Mouse (Mus musculus): ENCODE measurements around the gene Mpp3.

Mpp3 gene

DNA sequence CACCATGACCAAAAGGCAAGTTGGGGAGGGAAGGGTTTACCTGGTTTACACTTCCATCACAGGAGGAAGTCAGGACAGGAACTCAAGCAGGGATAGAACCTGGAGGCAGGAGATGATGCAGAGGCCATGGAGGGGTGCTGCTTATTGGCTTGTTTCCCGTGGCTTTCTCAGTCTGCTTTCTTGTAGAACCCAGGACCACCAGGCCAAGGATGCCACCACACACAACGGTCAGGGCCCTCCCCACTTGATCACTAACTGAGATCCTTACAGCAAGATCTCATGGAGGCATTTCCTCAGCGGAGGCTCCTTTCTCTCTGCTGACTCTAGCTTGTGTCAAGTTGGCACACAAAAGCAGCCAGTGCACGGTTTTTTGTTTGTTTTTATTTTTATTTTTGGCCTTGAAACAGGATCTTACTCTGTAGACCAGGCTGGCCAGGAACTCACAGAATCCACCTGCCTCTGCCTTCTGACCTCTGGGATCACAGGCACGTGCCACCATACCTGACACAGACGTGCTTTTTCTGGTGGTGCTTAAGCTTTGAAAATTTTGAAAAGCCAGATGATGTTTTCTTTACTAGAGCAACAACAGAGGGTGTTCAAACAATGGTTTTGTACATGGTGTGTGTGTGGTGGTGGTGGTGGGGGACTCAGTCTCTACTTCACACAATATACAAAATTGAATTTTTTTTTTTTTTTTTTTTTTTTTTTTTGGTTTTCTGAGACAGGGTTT is at the start of gene Mpp3:
Gene Mpp3 (minus strand): TSS at position 375 of the 730 bp plus-strand sequence.
- no peak for DNase-seq (ENCODE audit: low read depth, low spot score)

DNA sequence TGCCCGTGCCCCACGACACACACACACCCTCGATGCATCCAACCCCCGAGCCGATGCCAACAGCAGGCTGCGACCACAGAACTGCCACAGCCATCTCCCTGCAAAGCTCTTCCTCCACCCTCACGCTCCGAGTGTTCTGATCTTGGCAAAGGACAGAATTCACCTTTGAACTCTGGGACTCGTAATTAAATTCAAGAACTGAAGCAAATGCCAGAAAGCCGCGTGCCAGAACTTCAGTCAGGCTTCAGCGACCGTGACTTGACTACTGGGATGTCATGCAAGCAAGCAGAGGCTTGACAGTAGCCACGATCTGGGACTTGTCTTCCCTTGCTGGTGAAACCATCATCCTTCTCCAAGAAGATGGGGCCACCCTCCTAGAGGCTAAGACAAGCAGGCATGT is 45.5 kb upstream of the Mpp3 start:
- no peak for DNase-seq (ENCODE audit: low read depth, low spot score)

DNA sequence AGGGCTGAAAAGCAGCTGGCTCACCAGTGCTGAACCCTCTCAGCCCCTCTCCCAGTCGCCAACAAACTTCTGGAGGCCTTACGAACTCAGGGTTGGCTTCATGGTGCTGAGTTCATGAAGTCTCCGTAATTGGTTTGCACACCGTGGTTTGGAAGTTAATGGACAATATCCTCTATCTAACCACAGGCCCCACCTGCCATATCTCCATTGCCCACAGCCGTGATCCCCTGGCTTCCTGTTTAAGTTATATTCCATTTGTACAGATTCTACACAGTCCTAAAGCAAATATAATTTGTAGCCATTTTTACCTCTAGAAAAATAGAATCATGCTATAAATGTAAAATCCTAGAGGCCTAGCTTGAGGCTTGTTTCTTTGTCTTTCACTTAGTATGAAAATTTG is 44.5 kb upstream of the Mpp3 start:
- DNase-seq (ENCODE audit: low read depth, low spot score) = no peak

DNA sequence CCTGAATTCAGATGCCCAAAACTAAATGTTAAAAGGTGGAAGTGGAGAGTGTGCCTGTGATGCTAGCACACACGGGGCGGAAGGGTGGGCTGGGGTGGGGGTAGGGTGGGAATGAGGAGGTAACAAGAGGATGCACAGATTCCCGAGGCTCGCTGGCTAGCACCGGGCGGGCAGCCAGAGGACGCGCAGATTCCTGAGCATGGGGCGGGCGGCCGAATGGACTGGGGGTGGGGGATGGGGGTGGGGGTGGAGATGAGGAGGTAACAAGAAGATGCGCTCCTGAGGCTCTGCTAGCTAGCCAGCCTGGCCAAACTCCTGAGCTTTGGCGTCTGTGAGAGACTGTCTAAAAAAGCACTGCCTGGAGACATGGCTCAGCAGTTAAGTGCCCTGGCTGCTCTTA is 42.2 kb upstream of the Mpp3 start:
- DNase-seq (ENCODE audit: low read depth, low spot score) = no peak

DNA sequence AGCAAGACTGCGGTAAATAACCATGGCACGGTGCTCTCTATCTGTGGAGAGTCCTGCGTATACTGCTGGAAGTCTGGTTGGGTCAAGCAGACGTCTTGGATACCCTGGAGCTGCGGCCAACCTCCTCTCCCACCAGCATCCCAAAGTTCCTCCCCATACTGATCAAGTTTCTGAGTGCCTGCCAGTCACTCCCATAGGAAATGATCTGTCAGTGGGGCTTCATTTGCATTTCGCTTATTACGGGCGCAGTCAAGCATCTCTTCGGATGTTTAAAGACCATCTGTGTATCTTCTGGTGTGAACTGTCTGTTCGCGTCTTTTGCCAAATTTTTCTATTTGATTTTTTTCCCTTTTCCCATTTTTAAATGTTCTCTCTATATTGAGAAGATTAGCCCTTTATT is 41.4 kb upstream of the Mpp3 start:
- no peak for DNase-seq (ENCODE audit: low read depth, low spot score)

DNA sequence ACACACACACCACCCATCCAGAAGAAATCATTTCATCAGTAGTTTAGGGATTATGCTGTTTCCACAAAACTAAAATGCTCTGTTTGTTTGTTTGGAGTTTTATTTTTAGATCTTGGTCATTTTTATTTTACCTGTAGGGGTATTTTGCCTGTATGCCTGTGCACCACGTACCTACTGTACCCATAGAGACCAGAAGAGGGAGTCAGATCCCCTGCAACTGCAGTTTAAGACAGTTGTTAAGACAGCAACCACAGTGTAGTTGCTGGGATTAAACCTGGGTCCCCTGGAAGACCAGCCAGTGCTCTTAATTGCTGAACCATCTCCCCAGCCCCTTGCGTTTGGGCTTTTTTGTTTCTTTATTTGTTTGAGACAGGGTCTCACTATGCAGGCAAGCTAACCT is 40.7 kb upstream of the Mpp3 start:
- DNase-seq (ENCODE audit: low read depth, low spot score) = no peak

DNA sequence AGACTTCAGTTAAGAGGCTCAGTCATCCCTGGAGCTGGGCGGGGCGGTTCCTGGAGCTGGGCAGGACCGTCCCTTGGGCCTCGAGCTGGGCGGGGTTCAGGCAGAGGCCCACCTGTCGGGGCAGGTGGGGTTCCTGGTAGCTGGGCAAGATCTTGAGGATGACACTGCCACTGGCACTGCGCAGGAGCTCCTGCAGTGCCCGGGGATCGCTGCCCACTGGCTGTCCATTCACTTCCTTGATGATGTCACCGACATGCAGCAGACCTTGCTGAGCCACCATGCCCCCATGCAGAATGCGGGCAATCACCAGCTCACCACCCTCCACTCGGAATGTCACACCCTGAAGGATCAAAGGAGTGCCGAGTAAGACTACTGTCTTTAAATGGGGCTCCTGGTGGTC is 34.8 kb upstream of the Mpp3 start:
- DNase-seq (ENCODE audit: low read depth, low spot score) = no peak

DNA sequence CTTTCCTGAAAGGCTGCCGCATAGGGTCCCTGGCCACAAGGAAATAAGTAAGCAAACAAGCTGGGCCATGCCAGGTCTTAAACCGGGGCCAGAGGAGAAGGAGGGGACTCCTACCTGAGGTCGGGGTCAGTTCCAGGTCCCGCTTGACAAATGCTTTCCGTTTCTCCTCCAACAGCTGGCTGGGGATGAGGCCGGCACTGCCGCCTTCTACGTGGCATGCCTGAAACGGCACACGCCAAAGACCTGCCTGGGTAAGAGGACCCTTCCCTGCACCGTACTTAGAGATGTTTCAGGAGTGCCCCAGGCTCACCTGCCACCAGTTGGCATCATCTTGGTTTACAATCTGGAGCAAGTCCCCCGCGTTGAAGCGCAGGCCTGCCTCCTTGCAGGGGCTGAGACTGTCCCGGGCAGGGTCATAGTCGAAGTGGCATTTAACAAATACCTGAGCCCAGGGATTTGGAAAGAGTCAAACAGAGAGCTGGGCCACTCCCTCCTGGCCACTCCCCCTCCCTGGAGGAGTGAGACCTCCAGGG is 33.7 kb upstream of the Mpp3 start:
- no peak for DNase-seq (ENCODE audit: low read depth, low spot score)

DNA sequence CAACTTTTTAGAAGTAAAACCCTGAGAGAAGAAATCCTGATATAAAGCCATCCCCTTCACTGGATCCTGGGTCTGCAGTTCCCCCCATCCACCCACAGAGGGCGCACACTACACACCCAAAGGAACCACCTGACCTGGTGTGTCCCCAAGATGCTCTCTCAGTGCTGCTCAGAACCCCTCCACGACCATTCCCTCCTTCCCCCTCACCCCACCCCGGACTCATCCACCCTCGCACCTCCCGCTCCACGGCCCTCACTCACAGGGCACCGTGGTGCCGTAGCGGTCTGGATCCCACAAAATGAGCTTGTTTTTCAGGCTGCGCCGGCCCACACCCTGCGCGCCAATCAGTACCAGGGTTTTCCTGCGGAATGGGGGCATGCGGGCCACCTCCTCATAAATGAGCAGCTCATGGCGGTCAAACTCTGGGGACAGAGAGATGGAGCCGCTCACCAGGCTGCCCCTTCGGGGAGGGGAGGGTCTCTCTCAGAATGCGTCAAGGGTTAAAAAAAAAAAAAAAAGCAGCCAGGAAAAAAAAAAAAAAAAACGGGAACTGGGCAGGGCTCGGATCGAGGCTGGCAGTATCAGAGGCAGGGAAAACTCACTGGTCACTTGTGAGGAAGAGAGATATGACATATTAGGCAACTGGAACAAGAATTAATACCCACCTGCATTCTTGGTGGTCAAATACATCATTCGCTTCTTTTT is 33.1 kb upstream of the Mpp3 start:
- DNase-seq (ENCODE audit: low read depth, low spot score) = peak; percentile 76

DNA sequence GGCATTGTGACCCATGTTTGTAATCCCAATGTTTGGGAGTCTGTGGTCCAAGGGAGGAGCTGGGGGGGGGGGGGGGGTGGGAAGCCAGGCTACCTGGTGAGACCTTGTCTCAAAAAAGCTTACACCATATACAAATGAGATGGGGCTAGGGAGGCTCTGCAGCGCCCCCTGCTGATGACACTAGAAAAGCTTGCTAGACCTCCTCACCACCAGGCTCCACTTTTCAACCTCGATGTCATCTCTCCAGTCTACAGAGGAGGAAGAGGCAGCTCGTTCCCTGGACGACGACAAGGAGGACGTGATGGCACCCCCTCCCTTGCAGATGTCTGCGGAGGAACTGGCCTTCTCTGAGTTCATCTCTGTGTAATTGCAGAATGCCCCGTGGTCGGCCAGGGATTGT is 25.6 kb upstream of the Mpp3 start:
- DNase-seq (ENCODE audit: low read depth, low spot score) = peak; percentile 52

DNA sequence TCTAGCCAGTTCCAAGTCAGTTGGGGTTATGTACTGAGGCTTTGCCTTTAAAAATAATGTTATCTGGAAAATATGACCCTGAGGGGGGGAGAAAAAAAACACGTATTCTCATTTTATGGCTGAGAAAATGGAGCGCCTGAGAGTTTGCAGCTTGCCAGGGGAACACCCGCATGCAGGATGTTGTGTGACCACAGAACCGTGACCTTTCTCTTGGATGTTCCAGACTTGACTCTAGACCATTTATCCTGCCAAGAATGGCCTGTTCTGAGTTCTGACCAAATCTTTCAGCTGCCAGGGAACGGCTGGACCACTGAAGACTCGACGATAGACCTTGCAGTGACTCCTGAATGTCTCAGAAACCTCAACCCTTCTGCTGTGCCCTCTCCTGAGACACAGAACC is 24.9 kb upstream of the Mpp3 start:
- DNase-seq (ENCODE audit: low read depth, low spot score) = no peak

DNA sequence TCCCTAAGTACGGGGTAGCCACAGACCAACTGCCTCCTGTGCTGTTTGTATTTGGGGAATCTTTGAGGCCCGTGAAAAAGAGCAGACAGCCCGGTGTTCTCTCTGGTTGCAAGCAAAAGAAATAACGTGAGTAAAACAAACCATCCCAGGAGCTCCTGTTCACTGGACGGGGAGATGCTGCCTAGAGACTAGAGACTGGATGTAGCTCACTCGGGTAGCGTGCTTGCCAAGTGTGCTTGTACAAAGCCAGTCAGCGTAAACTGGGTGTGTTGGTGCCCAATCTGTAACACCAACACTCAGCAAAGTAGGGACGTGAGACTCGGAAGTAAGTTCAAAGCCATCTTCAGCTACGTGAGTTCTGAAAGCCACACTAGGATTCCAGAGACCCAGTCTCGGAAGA is 24.4 kb upstream of the Mpp3 start:
- DNase-seq (ENCODE audit: low read depth, low spot score) = no peak

DNA sequence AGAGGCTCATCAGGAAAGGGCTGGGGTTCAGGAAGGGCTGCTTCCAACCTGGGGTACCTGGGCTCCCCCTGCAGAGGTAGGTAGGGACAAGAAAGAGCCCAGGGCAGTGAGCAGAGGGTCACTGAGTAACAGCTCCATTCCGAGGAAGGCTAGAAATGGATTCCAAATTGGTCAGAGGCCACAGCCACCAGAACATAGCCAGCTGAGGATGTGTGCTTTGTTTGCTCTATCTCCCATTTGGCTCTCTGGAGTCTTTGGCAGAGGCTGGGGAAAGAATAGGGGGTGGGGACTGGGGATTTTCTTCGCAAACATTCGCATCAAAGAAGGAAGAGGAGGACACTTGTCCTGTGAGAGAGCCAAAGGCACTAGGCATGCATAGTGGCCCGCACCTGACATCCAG is 23.7 kb upstream of the Mpp3 start:
- DNase-seq (ENCODE audit: low read depth, low spot score) = no peak

DNA sequence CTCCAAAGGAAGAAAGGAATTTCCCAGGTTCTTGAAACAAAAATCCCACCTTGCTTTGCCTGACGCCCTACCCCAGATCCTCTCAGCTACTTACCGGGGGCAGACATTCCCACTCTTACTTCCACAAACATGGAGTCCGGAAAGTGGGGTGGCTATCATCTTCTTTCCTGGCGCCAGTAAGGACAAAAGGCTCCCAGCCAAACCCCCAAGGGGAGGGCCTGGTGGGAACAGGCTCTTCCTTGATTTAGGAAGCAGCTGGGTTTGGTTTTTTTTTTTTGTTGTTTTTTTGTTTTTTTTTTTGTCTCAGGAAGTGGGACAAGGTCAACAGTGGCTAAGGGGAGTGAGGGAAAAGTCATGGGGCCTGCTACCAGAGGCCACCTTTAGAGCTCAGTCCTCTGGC is 23.3 kb upstream of the Mpp3 start:
- DNase-seq (ENCODE audit: low read depth, low spot score) = no peak

DNA sequence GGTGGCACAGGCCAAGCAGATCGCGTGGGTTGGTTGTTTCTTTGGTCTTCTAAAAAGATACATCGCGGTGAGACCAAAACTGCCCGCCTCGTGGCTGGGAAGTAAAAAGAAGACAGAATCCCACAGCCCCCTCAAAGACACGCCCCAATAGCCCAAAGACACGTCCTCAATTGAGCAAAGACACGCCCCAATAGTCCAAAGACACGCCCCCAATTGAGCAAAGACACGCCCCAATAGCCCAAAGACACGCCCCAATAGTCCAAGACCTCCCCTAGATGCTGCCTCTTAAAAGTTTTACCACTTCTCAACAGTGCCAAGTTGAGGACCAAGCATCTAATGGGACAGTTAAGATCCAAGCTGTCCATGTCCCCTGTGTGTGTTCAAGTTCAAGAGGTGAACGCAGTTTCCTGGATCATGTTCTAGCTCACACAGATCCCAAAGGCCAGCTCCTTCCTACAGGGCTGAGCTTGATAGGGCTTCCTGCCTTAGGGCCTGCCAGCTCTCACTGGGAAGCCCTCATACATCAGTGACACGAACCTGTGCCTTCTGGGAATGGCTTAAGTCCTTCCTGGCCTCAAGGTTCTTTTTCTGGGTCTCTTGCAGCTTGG is 21.7 kb upstream of the Mpp3 start:
- no peak for DNase-seq (ENCODE audit: low read depth, low spot score)

DNA sequence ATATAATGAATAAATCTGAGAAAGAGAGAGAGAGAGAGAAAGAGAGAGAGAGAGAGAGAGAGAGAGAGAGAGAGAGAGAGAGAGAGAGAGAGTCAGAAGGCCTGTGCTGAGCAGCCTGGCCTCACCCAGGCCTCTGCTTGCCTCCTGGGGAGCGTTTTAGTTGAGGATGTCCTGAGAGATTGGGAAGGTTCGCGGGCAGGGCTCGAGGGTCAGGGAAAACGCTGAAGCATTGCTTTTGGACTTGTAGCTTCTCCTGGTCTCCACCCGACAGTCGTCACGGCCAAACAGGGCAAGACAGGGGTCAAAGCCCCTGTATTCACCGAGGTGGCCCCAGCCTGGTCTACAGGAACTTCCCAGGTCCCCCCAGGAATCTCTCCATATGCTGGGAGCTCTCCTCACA is 18.3 kb upstream of the Mpp3 start:
- no peak for DNase-seq (ENCODE audit: low read depth, low spot score)

DNA sequence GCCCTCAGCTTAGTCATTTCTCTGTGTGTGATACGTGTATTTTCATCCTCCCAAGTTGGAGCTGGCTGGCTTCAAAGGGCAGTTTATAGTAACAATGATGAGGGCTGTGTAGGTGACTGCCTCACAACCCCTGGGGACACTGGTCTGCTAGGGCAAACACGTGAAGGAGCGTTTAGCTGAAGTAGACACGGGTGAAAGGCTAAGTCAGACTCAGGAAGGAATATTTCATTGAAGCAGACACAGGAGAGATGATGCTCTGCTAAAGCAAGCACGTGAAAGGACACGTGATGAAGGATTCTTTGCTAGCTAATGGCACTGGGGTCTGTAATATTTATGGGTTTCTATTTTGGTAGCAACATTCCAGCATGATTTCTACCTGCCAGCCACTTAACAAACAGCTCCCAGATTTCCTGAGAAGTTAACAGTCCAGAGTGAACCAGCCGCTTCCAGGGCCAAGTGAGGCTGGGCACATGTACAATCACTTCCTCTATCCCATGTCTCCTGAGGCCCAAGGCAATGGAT is 16.5 kb upstream of the Mpp3 start:
- no peak for DNase-seq (ENCODE audit: low read depth, low spot score)

DNA sequence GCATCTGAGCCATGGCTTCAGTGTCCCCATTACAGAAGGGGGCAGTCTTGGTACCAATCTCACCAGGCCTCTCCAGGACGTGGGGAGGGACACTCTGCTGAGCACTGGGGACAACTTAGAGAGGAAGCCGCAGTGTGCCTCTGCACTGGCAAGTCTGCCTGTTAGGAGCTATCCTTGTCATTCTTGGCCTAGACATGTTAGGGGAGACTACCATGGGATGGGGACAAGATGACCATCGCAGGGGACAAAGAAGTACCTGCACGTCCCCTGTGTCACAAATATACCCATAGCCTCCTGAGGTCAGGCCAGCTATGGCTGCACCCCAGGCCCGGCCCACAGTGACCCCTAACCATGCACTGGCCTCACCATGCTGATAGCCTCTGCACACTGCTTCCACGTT is 15.1 kb upstream of the Mpp3 start:
- no peak for DNase-seq (ENCODE audit: low read depth, low spot score)

DNA sequence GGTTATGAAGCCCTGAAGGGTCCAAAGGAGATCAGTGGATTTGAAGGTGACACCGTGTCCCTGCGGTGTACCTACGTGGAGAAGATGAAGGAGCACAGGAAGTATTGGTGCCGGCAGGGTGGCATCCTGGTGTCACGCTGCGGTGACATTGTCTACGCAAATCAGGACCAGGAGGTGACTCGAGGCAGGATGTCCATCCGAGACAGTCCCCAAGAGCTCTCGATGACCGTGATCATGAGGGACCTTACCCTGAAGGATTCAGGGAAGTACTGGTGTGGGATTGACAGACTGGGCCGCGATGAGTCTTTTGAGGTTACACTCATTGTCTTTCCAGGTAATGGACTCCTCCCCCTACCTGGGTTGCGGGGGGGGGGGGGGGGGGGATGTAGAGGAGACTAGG is 14.7 kb upstream of the Mpp3 start:
- no peak for DNase-seq (ENCODE audit: low read depth, low spot score)

DNA sequence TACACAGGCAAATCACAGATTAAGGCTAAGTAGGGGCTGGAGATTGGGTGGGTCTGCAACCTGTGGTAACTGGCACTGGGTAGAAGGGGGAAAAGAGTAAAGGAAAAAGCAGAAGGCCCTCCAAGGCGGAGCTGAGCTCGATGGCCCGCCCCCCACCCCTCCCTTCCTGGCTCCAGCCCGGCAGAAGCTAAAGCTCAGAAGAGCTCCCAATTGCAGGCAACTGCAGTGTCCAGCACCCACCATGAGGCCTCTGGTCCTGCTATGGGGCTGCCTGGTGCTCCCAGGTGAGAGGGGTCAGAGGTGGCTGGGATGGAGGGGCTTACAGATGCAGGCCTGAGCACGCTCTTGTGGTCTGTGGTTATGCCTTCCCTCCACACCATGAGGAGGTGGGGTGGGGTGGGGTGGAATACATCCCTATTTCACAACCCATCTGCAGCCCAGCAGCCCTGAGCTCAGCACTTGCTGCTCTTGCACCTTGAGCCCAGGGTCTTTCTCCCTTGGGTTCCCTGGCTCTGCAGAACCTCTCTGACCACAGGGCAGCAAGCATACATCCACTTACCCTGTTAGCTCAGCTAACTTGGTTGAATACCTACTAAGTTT is 13.2 kb upstream of the Mpp3 start, which contains the start of gene Cd300lg:
Gene Cd300lg (plus strand): TSS at position 160 of the 600 bp plus-strand sequence.
- no peak for DNase-seq (ENCODE audit: low read depth, low spot score)

DNA sequence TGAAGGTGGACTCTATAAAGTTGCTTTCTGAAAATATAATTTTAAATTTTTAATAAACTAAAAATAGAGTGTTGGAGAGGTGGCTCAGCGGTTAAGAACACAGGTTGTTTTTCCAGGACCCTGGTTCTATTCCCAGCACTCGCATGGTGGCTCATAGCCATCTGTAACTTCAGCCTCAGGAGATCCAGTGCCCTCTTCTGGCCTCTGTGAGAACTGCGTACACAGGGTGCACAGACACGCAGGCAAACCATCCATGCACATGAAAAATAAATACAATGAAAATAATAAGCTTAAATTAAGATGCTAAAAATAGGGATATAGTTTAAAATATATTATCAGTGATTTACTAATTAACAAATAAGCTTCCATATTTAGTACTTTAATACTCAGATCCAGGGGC is 12.4 kb upstream of the Mpp3 start:
- DNase-seq (ENCODE audit: low read depth, low spot score) = no peak

DNA sequence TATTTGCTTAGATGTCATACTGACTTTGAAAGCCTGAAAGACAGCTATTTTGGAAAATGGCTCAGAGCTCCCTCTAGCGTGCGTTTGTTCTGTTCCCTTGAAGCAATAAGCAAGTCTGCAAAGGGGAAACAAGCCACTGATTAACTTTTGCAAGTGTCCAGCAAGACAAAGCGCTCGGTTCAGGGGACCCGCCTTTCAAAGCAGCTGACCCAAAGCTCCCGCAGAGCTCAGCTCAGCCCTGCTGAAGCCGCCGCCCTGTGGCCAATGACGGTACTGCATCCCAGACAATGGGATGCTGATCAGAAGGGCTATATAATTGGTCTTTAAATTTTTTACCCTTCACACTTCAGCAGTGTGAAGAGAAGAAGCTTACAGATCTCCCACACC is 11.9 kb upstream of the Mpp3 start:
- DNase-seq (ENCODE audit: low read depth, low spot score) = peak; percentile 92

All from forelimb bud, embryonic 11.5 days (tissue).